Mouse (Mus musculus): ENCODE data around the gene Kif23. TPM values are rescaled to one million over a fixed set of nuclear protein-coding genes. Genes with fewer than 3 reads are reported as not detected.

Kif23 gene
- total RNA-seq (2023), result 32.8 TPM

DNA sequence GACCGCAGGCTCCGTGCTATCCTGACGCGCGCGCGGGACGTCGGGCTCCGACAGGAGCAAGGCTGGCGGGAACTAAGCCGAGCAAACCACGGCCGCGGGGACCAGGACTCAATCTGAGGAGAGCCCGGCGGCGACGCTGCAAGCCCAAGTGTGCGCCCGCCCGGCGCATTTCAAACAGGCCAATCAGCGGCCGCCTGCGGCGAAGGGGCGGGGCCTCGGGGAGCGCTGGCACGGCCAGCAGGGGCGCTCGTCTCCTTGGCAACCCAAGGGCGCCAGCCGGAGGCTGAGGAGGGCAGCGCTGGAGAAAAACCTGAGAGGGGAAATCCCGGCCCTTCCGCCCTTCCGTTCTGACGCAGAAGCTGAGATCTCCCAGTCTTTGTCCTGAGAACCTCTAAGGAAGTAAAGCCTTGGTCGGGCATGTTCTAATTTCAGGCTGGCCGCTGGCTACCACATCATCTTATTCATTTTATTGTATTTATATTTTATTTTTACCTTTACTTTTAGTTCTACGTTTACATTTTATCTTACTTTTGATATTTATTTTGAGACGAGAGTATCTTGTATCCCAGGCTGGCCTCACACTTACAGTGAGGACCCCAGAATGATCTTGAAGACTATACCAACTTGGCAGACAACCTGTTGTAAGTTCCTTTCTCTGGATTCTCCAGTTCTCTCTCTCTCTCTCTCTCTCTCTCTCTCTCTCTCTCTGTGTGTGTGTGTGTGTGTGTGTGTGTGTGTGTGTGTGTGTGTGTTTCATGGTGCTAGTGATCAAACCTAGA, at the start of gene Kif23:
Kif23 (minus strand) TSS at position 152 of the 779 bp plus-strand sequence.

DNA sequence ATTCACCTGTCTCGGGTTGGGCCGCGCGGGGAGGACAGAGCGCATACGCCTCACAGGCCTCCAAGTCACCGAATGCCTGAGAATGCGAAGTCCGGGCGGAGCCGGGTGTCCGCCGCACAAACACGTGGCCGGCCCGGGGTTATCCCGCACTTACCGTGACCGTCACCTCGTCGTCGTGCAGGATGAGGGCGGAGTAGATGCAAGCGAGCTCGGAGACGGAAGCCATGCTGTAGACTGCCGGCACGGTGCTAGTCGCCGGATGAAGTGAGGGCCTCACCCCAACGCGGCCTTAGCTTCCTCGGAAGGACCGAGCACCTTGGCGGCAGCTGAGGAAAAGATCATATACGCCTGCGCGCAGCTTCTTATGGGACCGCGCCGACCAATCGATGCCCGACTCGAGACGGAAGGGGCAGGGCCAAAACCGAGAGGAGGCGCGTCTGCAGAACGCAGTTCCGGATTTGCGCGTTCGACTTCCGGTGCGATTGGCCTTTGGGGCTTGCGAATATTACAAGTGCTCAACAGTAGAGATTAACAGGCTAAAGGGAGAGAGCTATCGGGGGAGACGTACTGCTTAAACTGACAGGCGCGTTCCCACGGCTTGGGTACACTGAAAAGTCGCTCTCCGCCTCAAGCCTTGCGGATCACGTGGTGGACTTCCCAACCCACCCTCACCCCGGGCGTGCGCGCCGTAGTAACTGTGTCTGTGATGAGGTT, 32.2 kb downstream of the Kif23 start, which contains the start of gene Rplp1:
Rplp1 (minus strand) TSS at position 340 of the 714 bp plus-strand sequence.

Other genes with a start within 250 kb of the Kif23 start
- gene Rplp1, start 32.2 kb downstream of the Kif23 start, total RNA-seq (2023), result 8,903 TPM
- not detected for gene Paqr5, start 80.1 kb upstream of the Kif23 start, total RNA-seq (2023)
- gene Glce, start 175.9 kb upstream of the Kif23 start, total RNA-seq (2023), result 11.8 TPM

Measured in CD4-positive naive resting alpha-beta T cell, adult 57 days (primary cell).